27 mouse cellular contexts compared by ENCODE assay signal in the genomic region with DNA sequence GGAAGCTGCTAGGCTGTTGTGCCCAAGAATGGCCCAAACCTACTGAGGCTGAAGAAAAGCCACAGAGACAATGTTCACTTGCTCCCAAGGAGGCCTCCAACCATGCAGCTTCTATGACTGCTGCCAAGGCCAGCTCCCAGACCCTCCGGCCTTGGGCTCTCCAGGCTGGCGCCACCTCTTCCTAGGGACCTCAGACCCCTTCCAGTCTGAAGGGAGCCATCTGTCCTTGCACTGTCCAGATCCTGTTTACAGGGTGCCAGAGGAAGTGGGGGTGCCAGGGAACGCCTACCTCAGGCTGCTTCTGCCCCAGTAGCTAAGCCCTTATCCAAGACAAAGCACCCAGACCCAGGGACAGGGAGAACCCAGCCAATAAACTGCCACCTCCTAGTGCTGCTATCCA.
DNase-seq lines count a peak whose midpoint lies in the region; ATAC-seq lines count a peak whose summit lies in the region.
"Had no signal": no experiment of that assay in that cellular context is flagged by ENCODE, and none has a peak within 500 bp of the region (broad histone marks: within the 10 kb centered on the region; RNA-seq: fewer than 3 reads in every experiment).

No protein-coding gene starts in this region.

- H3K36me3 ChIP-seq in hindbrain, embryonic 15.5 days: no peaks in the 10 kb centered on the region
- H3K36me3 ChIP-seq in hindbrain, embryonic 11.5 days (ENCODE audit: control insufficient read depth, insufficient read depth, low read length): no peaks in the 10 kb centered on the region
- H3K36me3 ChIP-seq: embryonic facial prominence, embryonic 12.5 days; forebrain, embryonic 15.5 days; limb, embryonic 12.5 days; liver, embryonic 12.5 days; midbrain, embryonic 12.5 days; neural tube, embryonic 13.5 days had no signal

- ATAC-seq in hindbrain, embryonic 15.5 days (ENCODE audit: low FRiP score, low read depth): peak; percentile 28; the same call in 1 of the 2 replicates
- no peak for ATAC-seq in hindbrain, embryonic 11.5 days (ENCODE audit: low FRiP score)
- ATAC-seq: CD4-positive, CD25-positive, alpha-beta regulatory T cell, adult 4 months; forebrain, embryonic 15.5 days; liver, embryonic 12.5 days; liver, postnatal 0 days had no signal

- no peak overlapping the region for H3K9ac ChIP-seq in hindbrain, embryonic 15.5 days
- no peak overlapping the region for H3K9ac ChIP-seq in hindbrain, embryonic 11.5 days (ENCODE audit: low read depth, low read length)
- H3K9ac ChIP-seq: embryonic facial prominence, embryonic 12.5 days; forebrain, embryonic 15.5 days; hindbrain, embryonic 14.5 days; limb, embryonic 12.5 days; liver, embryonic 12.5 days; liver, postnatal 0 days; midbrain, embryonic 12.5 days; neural tube, embryonic 13.5 days had no signal

- no peak overlapping the region for H3K4me3 ChIP-seq in hindbrain, embryonic 15.5 days
- no peak overlapping the region for H3K4me3 ChIP-seq in hindbrain, embryonic 11.5 days (ENCODE audit: low read depth, low read length)
- H3K4me3 ChIP-seq: embryonic facial prominence, embryonic 12.5 days; forebrain, embryonic 15.5 days; limb, embryonic 12.5 days; liver, embryonic 12.5 days; midbrain, embryonic 12.5 days; neural tube, embryonic 13.5 days had no signal

- 90% methylated on average over 3 of the region's 3 CpGs for WGBS in hindbrain, embryonic 15.5 days
- WGBS in hindbrain, embryonic 11.5 days: 91% methylated on average over 3 of the region's 3 CpGs

- no peaks in the 10 kb centered on the region for H3K9me3 ChIP-seq in hindbrain, embryonic 15.5 days
- no peaks in the 10 kb centered on the region for H3K9me3 ChIP-seq in hindbrain, embryonic 11.5 days (ENCODE audit: control insufficient read depth, low read length)
- H3K9me3 ChIP-seq: embryonic facial prominence, embryonic 12.5 days; forebrain, embryonic 15.5 days; limb, embryonic 12.5 days; liver, embryonic 12.5 days; midbrain, embryonic 12.5 days; neural tube, embryonic 13.5 days had no signal

- H3K27me3 ChIP-seq in hindbrain, embryonic 15.5 days: no peaks in the 10 kb centered on the region
- H3K27me3 ChIP-seq in hindbrain, embryonic 11.5 days (ENCODE audit: control insufficient read depth, insufficient read depth, low read length): no peaks in the 10 kb centered on the region
- H3K27me3 ChIP-seq: embryonic facial prominence, embryonic 12.5 days; forebrain, embryonic 15.5 days; limb, embryonic 12.5 days; liver, embryonic 12.5 days; neural tube, embryonic 13.5 days had no signal

- intact Hi-C loops in gastrocnemius, postnatal 14 days (cut with DNase I; ENCODE audit: low total_unique reads): no loop called here

- H3K27ac ChIP-seq in hindbrain, embryonic 15.5 days (replicated peaks): no peak overlapping the region
- no peak overlapping the region for H3K27ac ChIP-seq in hindbrain, embryonic 11.5 days (ENCODE audit: low read depth, low read length)
- H3K27ac ChIP-seq: embryonic facial prominence, embryonic 12.5 days; forebrain, embryonic 15.5 days; hindbrain, embryonic 14.5 days; kidney, postnatal 0 days; limb, embryonic 12.5 days; liver, embryonic 12.5 days; midbrain, embryonic 12.5 days; neural tube, embryonic 13.5 days had no signal

- no peak for DNase-seq in hindbrain, embryonic 11.5 days (ENCODE audit: low spot score)
- DNase-seq in cerebellum, adult 11-12 months: peak; percentile 71
- DNase-seq in cerebellum, adult 9-10 months: peak; percentile 64
- DNase-seq in cerebellum, postnatal 36 days: peak; percentile 31 to 44
- DNase-seq in gastrocnemius, postnatal 14 days: no peak
- DNase-seq in right cerebral cortex, postnatal 14 days: no peak
- no peak for DNase-seq in heart, adult 18-20 months
- DNase-seq: adrenal gland, postnatal 14 days; gastrocnemius, postnatal 10 days; heart, postnatal 36 days; kidney, adult 8-10 months; layer of hippocampus, postnatal 36 days; liver, postnatal 0 days; lung, postnatal 36 days; thymus, adult 2 months; thymus, postnatal 36 days had no signal

- H3K4me1 ChIP-seq in hindbrain, embryonic 15.5 days (replicated peaks): no peaks in the 10 kb centered on the region; the same call in 1 of the 2 replicates
- no peaks in the 10 kb centered on the region for H3K4me1 ChIP-seq in hindbrain, embryonic 11.5 days (replicated peaks; ENCODE audit: control insufficient read depth, insufficient read depth, low read length)
- H3K4me1 ChIP-seq: forebrain, embryonic 15.5 days; liver, embryonic 12.5 days had no signal

- no peak overlapping the region for H3K4me2 ChIP-seq in hindbrain, embryonic 15.5 days
- H3K4me2 ChIP-seq in hindbrain, embryonic 11.5 days (replicated peaks; ENCODE audit: low read depth, low read length): no peak overlapping the region
- H3K4me2 ChIP-seq: embryonic facial prominence, embryonic 12.5 days; forebrain, embryonic 15.5 days; heart, embryonic 11.5 days; hindbrain, embryonic 14.5 days; limb, embryonic 12.5 days; liver, embryonic 12.5 days; midbrain, embryonic 12.5 days; neural tube, embryonic 13.5 days had no signal

Comparison
In these comparisons a context has a peak if more than half of its experiments do, and no peak if none do; other contexts are left out.
1. DNase-seq: peak in cerebellum, adult 11-12 months (single experiment), cerebellum, adult 9-10 months (single experiment) and cerebellum, postnatal 36 days (2 of 2); none in hindbrain, embryonic 11.5 days (single experiment), gastrocnemius, postnatal 14 days (single experiment), right cerebral cortex, postnatal 14 days (single experiment) and heart, adult 18-20 months (0 of 2).